Mouse (Mus musculus): ENCODE data around the gene Mst1.
A peak's percentile ranks its signal among the peaks of the same experiment; 100 is the strongest.

The Mst1 gene

DNA sequence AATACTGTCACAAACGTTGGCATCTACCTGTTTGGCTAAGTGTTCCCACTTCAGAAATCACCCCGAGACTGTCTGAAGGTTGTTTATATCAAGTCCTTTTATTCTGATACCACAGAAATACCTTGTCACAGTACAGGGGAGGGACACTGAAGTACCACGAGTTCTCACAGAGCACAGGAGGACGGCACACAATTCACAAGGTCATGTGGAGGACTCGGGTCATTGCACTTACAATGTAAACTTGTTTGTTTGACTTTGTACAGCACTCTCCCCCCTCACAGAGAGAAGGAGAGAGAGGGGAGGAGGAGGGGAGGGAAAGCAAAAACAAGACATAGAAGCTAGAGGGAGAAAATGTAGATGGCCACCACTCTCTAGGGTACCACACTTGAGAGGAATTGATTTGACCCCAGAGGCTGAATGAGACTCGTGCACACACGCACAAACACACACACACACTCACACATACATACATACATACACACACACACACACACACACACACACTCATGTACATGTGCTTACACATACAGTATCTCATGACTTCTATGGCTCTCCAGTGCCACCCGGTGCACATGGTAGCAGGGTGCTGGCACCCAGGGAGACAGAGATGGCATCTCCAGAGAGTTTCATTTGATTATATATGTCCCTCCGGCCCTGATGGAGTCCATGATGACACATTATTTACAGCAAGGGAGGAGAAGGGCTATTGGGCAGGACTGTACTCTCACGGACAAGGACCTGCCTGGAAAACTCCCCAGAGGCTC is 15.9 kb downstream of the Mst1 start:
- no peak for DNase-seq (ENCODE audit: low spot score)

DNA sequence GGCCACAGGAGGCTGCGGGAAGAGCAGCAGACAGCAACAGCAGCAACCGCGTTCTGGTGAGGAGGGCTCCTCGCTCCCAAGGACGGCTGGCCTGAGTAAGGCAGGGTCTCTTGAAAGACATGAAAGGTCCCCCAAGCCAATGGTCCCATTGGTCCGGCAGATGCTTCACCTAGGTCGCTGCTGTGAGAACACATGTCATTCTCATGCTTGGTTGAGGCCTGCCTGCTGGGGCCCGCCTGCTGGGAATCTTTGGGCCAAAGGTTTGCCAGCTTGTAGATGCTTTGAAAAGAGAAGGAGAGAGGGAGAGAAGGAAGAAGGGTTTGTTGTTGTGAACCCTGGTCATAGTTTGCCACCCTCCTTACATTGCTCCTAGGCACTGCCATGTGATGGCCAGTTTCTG is 19.4 kb downstream of the Mst1 start:
- DNase-seq (ENCODE audit: low spot score): no peak

DNA sequence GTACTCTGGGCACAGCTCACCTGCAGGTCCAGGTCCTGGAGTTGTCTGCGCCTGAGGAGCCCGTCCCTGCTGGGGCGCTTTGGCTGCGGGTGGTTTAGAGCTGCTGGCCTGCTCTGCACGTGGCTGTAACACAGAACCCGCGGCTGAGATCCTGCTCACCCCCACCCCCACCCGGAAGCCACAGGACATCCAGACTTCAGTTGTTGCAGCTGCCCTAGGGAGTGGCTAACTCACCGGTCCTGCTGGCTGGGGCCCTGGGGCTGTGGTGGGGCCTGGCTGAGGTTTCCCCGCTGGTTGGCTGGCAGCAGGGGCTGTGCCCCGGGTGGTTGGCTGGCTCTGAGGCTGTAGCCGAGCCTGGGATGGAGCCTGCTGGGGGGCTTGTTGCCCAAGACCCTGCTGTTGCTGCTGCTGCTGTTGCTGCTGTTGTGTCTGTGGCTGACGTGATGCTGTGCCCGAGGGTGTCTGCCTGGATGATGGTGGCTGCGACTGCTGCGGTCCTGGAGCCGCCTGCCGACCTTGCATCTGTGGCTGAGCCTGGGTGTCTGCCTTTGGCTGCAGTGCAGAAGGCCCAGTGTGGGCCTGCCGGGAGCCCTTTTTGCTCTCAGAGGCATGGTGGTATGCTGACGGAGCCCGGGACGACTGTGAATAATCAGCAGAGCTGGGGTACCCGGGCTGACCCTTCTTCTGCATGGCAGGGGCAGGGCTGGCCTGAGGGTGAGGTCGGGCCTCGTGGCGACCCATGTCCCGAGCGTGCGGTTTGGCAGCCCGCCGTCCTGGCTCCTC is 24.7 kb downstream of the Mst1 start:
- no peak for DNase-seq (ENCODE audit: low spot score)

- DNase-seq (ENCODE audit: low spot score): no peak
Measured at GRCm38 (mm10) chr9:108105549-108105863, 25.3 kb downstream of the Mst1 start.

DNA sequence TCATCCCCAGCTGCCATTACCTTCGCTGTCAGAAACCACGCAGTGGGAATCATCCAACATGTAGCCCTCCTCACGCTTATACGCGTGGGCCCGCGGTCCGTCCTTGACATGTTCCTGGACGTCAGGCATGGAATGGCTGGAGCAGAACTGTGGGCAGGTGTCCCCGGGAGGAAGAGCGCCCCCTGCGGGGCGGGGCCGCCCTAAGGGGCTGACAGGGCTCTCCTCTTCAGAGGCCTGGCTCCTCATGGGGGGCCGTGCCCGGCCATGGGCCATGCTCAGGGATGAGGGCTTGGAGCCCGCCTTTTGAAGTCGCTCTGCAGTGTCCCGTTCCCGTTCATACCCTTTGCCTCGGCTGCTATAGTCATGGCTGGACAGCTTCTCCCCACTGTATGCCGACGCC is 25.9 kb downstream of the Mst1 start:
- no peak for DNase-seq (ENCODE audit: low spot score)

GRCm38 (mm10) chr9:108107867-108108266 is 27.6 kb downstream of the Mst1 start:
- DNase-seq (ENCODE audit: low spot score): no peak

DNA sequence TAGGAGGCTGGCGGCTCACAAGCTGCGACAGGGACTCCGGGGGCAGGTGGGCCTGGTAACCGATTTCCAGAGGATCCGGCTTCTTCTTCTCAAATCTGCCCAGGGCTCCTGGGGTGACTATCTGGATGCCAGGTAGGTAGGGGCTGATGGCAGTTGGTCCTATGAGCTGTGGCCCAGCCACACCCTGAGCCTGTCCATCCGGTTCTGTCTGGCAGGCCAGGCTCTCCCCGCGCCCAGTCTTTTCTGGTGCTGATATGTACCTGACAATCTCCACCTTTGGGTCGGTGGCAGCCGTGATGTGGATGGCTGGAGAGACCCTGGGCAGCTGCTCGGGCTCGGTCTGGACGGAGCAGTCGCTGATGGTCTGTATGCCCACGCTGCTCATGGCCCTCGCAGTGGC is 29.9 kb downstream of the Mst1 start:
- DNase-seq (ENCODE audit: low spot score): no peak

DNA sequence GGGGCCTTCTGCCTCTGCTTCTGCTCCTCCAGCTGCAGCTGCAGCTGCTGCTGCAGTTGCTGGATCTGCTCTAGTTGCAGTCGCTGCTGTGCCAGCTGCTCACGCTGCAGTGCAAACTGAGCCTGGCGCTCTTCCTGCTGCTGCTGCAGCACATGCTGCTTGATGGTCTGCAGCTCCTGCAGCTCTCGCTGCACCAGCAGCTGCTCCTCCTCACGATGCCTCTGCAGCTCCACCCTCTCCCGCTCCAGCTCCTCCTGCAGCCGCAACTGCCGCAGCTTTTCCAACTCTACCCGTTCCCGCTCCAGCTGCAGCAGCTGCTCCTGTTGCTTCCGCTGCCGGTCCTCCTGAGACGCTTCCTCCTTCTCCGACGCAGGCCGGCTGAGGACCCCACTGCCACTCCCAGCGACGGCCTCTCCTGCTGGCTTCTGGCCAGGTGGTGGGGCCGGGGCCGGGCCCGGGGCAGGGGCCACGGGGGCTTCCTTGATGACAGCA is 30.9 kb downstream of the Mst1 start:
- DNase-seq (ENCODE audit: low spot score): no peak

DNA sequence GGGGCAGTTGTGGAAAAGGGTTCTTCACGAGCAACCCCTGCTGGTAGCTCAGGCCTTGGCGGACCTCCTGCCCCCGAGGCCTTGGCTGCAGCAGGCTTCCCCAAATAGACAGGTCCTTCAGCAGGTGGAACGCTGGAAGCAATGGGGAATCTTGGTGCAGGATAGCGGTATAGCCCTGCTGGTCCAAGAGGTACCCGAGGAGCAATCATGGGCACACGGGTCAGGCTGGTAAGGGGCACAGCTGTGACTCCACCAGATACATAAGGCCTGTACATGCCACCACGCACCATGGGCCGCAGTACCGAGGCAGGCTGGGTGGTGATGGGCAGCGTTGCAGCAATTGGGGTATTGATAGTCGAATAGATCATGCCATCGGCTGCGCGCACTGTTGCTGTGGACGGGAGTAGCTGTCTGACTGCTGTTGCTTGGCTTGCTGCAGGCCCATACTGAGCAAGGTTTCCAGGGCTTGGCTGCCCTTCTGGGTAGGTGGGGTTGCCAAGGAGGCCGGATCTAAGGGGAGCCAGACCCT is 31.4 kb downstream of the Mst1 start:
- DNase-seq (ENCODE audit: low spot score): no peak

- no peak for DNase-seq (ENCODE audit: low spot score)
Measured at GRCm38 (mm10) chr9:108112719-108113340, 32.6 kb downstream of the Mst1 start.

GRCm38 (mm10) chr9:108115290-108116077 is 35.2 kb downstream of the Mst1 start:
- no peak for DNase-seq (ENCODE audit: low spot score)

DNA sequence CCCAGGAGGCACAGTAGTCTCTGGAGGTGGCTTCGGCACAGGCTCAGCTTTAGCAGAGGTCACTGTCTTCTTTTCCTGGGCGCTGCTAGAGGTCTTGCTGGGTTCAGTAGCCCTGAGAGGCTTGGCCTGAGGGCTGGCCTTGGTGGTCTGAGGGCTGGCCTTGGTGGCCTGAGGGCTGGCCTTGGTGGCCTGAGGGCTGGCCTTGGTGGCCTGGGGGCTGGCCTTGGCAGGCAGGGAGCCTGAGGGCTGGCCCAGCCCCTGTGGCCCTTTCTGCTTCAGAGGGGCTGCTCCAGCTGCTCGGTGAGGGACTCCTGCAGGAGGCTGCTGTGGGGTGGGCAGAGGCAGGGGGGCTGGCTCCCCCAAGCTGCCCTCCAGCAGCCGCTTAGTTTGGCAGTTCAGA is 36.9 kb downstream of the Mst1 start:
- DNase-seq (ENCODE audit: low spot score): no peak

- peak; percentile 59 for DNase-seq (ENCODE audit: low spot score)
Measured at GRCm38 (mm10) chr9:108119891-108120411, 39.7 kb downstream of the Mst1 start.

DNA sequence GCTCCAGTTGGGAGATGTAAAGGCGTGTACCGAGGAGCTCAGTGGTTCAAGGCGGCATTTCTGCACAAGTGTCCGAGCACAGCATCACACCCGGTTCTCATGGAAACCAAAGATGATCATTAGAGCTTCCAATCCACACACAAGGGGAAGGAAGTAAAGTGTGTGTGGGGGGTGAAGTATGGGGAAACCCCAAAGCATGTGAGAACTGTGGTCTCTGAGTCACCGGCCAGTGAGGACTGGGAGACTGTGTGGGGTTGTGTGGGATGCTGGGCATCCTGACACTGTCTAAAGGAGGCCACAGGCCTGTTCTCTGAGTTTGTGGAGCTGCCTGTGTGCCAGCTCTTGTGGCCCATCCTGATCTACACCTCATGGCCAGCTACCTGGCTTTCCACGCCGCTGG is 40.4 kb downstream of the Mst1 start:
- peak; percentile 49 for DNase-seq (ENCODE audit: low spot score)

GRCm38 (mm10) chr9:108121170-108121969 is 41.1 kb downstream of the Mst1 start:
- no peak for DNase-seq (ENCODE audit: low spot score)

DNA sequence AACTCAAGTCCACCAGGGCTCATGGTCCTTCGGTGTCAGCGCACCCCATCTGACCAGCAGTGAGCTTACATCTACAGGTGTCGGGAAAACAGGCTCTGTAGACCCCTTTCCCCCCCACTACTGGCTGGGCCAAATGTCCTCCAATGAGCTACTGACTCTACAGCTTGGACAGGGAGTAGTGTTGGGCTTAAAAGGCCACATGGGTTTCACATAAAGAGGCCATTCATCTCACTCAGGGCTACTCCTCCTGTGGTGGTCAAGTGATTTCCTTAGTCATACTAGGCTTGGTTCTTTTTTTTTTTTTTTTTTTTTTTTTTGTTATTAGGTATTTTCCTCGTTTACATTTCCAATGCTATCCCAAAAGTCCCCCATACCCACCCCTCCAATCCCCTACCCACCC is 43.7 kb downstream of the Mst1 start:
- no peak for DNase-seq (ENCODE audit: low spot score)

GRCm38 (mm10) chr9:108125731-108126130 is 45.5 kb downstream of the Mst1 start:
- no peak for DNase-seq (ENCODE audit: low spot score)

DNA sequence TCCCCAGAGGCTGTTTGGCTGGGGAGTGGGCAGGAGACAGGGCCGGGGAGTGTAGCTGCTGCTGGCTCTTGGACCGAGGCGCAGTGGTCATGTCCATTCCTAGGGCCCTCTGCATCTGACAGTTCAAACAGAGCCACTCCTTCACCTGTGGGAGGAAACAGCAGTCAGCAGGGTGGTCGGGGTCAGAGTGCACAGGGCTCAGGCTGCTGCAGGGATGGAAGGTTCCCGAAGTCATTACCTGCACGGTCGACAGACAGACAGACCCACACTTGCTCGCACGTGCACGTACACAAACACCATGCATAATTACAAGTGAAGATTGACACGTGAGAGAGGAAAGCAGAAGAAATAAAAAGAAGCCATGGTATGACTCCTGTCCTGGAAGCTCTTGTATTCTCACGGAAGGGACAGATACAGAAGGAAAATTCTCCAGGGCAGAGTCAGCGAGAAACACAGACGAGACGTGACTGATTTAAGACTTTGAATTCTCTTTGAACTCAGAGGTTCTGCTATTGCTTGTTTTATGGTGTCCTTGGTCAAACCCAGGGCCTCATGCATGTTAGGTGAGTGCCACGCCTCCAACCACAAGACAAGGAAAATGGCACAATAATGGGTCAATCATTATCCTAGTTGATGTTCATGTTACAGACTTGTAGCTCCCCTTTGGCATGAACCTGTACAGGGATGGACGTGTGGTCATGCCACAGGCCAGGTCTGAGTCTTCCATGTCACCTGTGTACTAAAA is 46.4 kb downstream of the Mst1 start:
- no peak for DNase-seq (ENCODE audit: low spot score)

GRCm38 (mm10) chr9:108128248-108128647 is 48.0 kb downstream of the Mst1 start:
- DNase-seq (ENCODE audit: low spot score): no peak
